Mouse (Mus musculus): ENCODE results near the gene Gm20521. TPM values are rescaled to one million over a fixed set of nuclear protein-coding genes. Genes with fewer than 3 reads are reported as not detected.
A peak's percentile ranks its signal among the peaks of the same experiment; 100 is the strongest.

Gene Gm20521
- total RNA-seq, 1 experiment from 2014 or later = not detected

- no peak for ATAC-seq (replicated peaks; ENCODE audit: low read depth, poor library complexity, severe bottlenecking)
These were observed 2.1 kb downstream of the Gm20521 start for GRCm38 (mm10) chr14:54885309-54885708.

GRCm38 (mm10) chr14:54892200-54892599 is 9.0 kb downstream of the Gm20521 start, which contains the start of gene Pabpn1:
Gene Pabpn1, plus strand, starts transcription at chr14:54892500.
- ATAC-seq (replicated peaks; ENCODE audit: low read depth, poor library complexity, severe bottlenecking) = no peak

- peak; percentile 98 for ATAC-seq (replicated peaks; ENCODE audit: low read depth, poor library complexity, severe bottlenecking)
These were observed 10.5 kb downstream of the Gm20521 start for GRCm38 (mm10) chr14:54893651-54894181.

- no peak for ATAC-seq (replicated peaks; ENCODE audit: low read depth, poor library complexity, severe bottlenecking)
These were observed 11.3 kb downstream of the Gm20521 start for GRCm38 (mm10) chr14:54894296-54895151.

- ATAC-seq (replicated peaks; ENCODE audit: low read depth, poor library complexity, severe bottlenecking) = no peak
These were observed 14.2 kb downstream of the Gm20521 start for GRCm38 (mm10) chr14:54897445-54897844.

- ATAC-seq (replicated peaks; ENCODE audit: low read depth, poor library complexity, severe bottlenecking) = peak; percentile 84
These were observed 17.1 kb downstream of the Gm20521 start for GRCm38 (mm10) chr14:54900383-54900782.

- ATAC-seq (replicated peaks; ENCODE audit: low read depth, poor library complexity, severe bottlenecking) = no peak
These were observed 20.4 kb downstream of the Gm20521 start for GRCm38 (mm10) chr14:54903641-54904040.

- no peak for ATAC-seq (replicated peaks; ENCODE audit: low read depth, poor library complexity, severe bottlenecking)
These were observed 25.4 kb downstream of the Gm20521 start for GRCm38 (mm10) chr14:54908682-54909081.

GRCm38 (mm10) chr14:54912109-54912850 is 29.0 kb downstream of the Gm20521 start:
- no peak for ATAC-seq (replicated peaks; ENCODE audit: low read depth, poor library complexity, severe bottlenecking)

GRCm38 (mm10) chr14:54912886-54913285 is 29.6 kb downstream of the Gm20521 start, which contains the start of gene Slc22a17:
Gene Slc22a17, minus strand, starts transcription at chr14:54913132.
- peak; percentile 76 for ATAC-seq (replicated peaks; ENCODE audit: low read depth, poor library complexity, severe bottlenecking)

- no peak for ATAC-seq (replicated peaks; ENCODE audit: low read depth, poor library complexity, severe bottlenecking)
These were observed 30.1 kb downstream of the Gm20521 start for GRCm38 (mm10) chr14:54913343-54913742.

GRCm38 (mm10) chr14:54920076-54920685 is 36.9 kb downstream of the Gm20521 start:
- ATAC-seq (replicated peaks; ENCODE audit: low read depth, poor library complexity, severe bottlenecking) = no peak

GRCm38 (mm10) chr14:54924641-54925348 is 41.6 kb downstream of the Gm20521 start:
- ATAC-seq (replicated peaks; ENCODE audit: low read depth, poor library complexity, severe bottlenecking) = no peak

- peak; percentile 73 for ATAC-seq (replicated peaks; ENCODE audit: low read depth, poor library complexity, severe bottlenecking)
These were observed 42.4 kb downstream of the Gm20521 start, which contains the start of gene Efs for GRCm38 (mm10) chr14:54925349-54926342. Gene Efs, minus strand, starts transcription at chr14:54926126.

- no peak for ATAC-seq (replicated peaks; ENCODE audit: low read depth, poor library complexity, severe bottlenecking)
These were observed 43.3 kb downstream of the Gm20521 start for GRCm38 (mm10) chr14:54926401-54927158.

- no peak for ATAC-seq (replicated peaks; ENCODE audit: low read depth, poor library complexity, severe bottlenecking)
These were observed 44.1 kb downstream of the Gm20521 start for GRCm38 (mm10) chr14:54927296-54927695.

- no peak for ATAC-seq (replicated peaks; ENCODE audit: low read depth, poor library complexity, severe bottlenecking)
These were observed 46.6 kb downstream of the Gm20521 start for GRCm38 (mm10) chr14:54929801-54930200.

GRCm38 (mm10) chr14:54930431-54930830 is 47.2 kb downstream of the Gm20521 start:
- no peak for ATAC-seq (replicated peaks; ENCODE audit: low read depth, poor library complexity, severe bottlenecking)

All from common myeloid progenitor, adult 5-6 weeks (primary cell).